Mouse (Mus musculus) lung, embryonic 16.5 days (tissue): Measurements from ENCODE around the gene Lrrc46. TPM values are rescaled to one million over a fixed set of nuclear protein-coding genes. Genes with fewer than 3 reads are reported as not detected.

ENCODE experiments used
- ATAC-seq: fragments of 200-750 bp; cut with Nextera tagmentation; 2 replicates; pipeline ENCODE4 v1.8.0; 2017; ENCODE audit warnings: low read depth, mild to moderate bottlenecking, moderate library complexity
- H3K27ac ChIP-seq: fragments of 300-500 bp; sonication (generic); 2 replicates; pipeline ENCODE4 v1.5.1; 2014; ENCODE audit warnings: mild to moderate bottlenecking, control low read depth, low read length
- H3K27me3 ChIP-seq: fragments of 300-500 bp; sonication (generic); 2 replicates; pipeline ENCODE4 v1.6.1; 2014; ENCODE audit warnings: low read depth, low read length, mixed read lengths; ENCODE audit not compliant: control insufficient read depth, insufficient read depth
- H3K36me3 ChIP-seq: fragments of 300-500 bp; sonication (generic); 2 replicates; pipeline ENCODE4 v1.6.1; 2014; ENCODE audit warnings: low read length; ENCODE audit not compliant: control insufficient read depth, insufficient read depth
- H3K4me1 ChIP-seq: fragments of 300-500 bp; sonication (generic); replicated peaks from 2 replicates; pipeline ENCODE4 v1.6.1; 2014; ENCODE audit warnings: low read length, mixed read lengths; ENCODE audit not compliant: control insufficient read depth, insufficient read depth
- H3K4me2 ChIP-seq: fragments of 300-500 bp; sonication (generic); 2 replicates; pipeline ENCODE4 v1.6.1; 2014; ENCODE audit warnings: low read depth, low read length, control low read depth
- H3K4me3 ChIP-seq: fragments of 300-500 bp; sonication (generic); 2 replicates; pipeline ENCODE4 v1.5.1; 2014; ENCODE audit warnings: mild to moderate bottlenecking, low read length, control low read depth
- H3K9ac ChIP-seq: fragments of 300-500 bp; sonication (generic); 2 replicates; pipeline ENCODE4 v1.6.1; 2014; ENCODE audit warnings: low read length, control low read depth
- H3K9me3 ChIP-seq: fragments of 300-500 bp; sonication (generic); 2 replicates; pipeline ENCODE4 v1.6.1; 2016; ENCODE audit warnings: low read length; ENCODE audit not compliant: control insufficient read depth
- WGBS: fragments of 180-500 bp; shearing (Covaris S2); extraction: QIAGEN DNeasy Blood & Tissue Kit; methylation state at CpG from one replicate; pipeline ENCODE4 v1.1.7; 2014; 5-methylcytosine and 5-hydroxymethylcytosine counted together
- polyA plus RNA-seq: library from polyadenylated mRNA; unstranded; fragments of >200 nt; fragmentation: Nextera tagmentation; extraction: Ambion mirVana; gene quantifications from 2 replicates; pipeline ENCODE4 v1.2.1, GENCODE M21; 2015

Lrrc46 gene
- polyA plus RNA-seq: 8.7 and 11.3 TPM in 2 replicates

GRCm38 (mm10) chr11:97041022-97041899, at the start of gene Lrrc46, which contains the start of gene Mrpl10:
Gene Lrrc46 (minus strand): TSS chr11:97041407.
Gene Mrpl10 (plus strand): TSS chr11:97041560.
- peaks cover 8% of the 10 kb centered on the region for H3K4me1 ChIP-seq
- under 1% methylated on average over 48 of the region's 48 CpGs for WGBS
- H3K27me3 ChIP-seq: no peaks in the 10 kb centered on the region
- H3K9me3 ChIP-seq: 0 out of 2 replicates have a peak, but pooled peaks cover 2% of the 10 kb centered on the region
- H3K4me2 ChIP-seq: peak within 1 kb of the TSS; percentile 89
- peak within 1 kb of the TSS; percentile 93 for H3K9ac ChIP-seq
- peak within 1 kb of the TSS; percentile 89 for H3K4me3 ChIP-seq
- H3K27ac ChIP-seq: peak within 1 kb of the TSS; percentile 36; the same call in 1 of the 2 replicates
- peaks cover 5% of the 10 kb centered on the region; the same call in 1 of the 2 replicates for H3K36me3 ChIP-seq
- ATAC-seq: peak; percentile 94

- ATAC-seq: no peak
- no peaks in the 10 kb centered on the region for H3K4me1 ChIP-seq
- WGBS: 66% methylated on average over 6 of the region's 6 CpGs
- no peak overlapping the region for H3K4me3 ChIP-seq
- no peaks in the 10 kb centered on the region for H3K27me3 ChIP-seq
- H3K4me2 ChIP-seq: no peak overlapping the region
- H3K9me3 ChIP-seq: peaks cover 5% of the 10 kb centered on the region
- H3K27ac ChIP-seq: no peak overlapping the region
- H3K36me3 ChIP-seq: no peaks in the 10 kb centered on the region
- no peak overlapping the region for H3K9ac ChIP-seq
Measured at GRCm38 (mm10) chr11:97086365-97086764, 45.2 kb upstream of the Lrrc46 start.

GRCm38 (mm10) chr11:97084821-97085505, 43.8 kb upstream of the Lrrc46 start:
- no peak for ATAC-seq

GRCm38 (mm10) chr11:97083401-97084140, 42.4 kb upstream of the Lrrc46 start:
- H3K9me3 ChIP-seq: no peaks in the 10 kb centered on the region; the same call in 1 of the 2 replicates
- no peak overlapping the region for H3K9ac ChIP-seq
- WGBS: 11% methylated on average over 22 of the region's 22 CpGs
- H3K4me1 ChIP-seq: no peaks in the 10 kb centered on the region
- no peaks in the 10 kb centered on the region for H3K36me3 ChIP-seq
- H3K27me3 ChIP-seq: no peaks in the 10 kb centered on the region
- peak; percentile 23; the same call in 1 of the 2 replicates for ATAC-seq
- no peak overlapping the region for H3K27ac ChIP-seq
- H3K4me2 ChIP-seq: no peak overlapping the region
- H3K4me3 ChIP-seq: no peak overlapping the region

More at GRCm38 (mm10) chr11:97084821-97085505, 43.8 kb upstream of the Lrrc46 start:
- Histone ChIP-seq H3K27me3 (no peaks in the 10 kb centered on the region), H3K4me1 (no peaks in the 10 kb centered on the region), H3K4me3 (no peak overlapping the region), H3K9me3 (peaks cover 5% of the 10 kb centered on the region), H3K36me3 (no peaks in the 10 kb centered on the region), H3K9ac (no peak overlapping the region), H3K27ac (no peak overlapping the region), H3K4me2 (no peak overlapping the region)
- 79% methylated on average over 15 of the region's 15 CpGs for WGBS

- no peak overlapping the region for H3K4me2 ChIP-seq
Measured at GRCm38 (mm10) chr11:97082977-97083376, 41.8 kb upstream of the Lrrc46 start.

GRCm38 (mm10) chr11:97080291-97080690, 39.1 kb upstream of the Lrrc46 start:
- WGBS: 17% methylated on average over 9 of the region's 9 CpGs
- Histone ChIP-seq H3K36me3 (no peaks in the 10 kb centered on the region), H3K4me3 (no peak overlapping the region), H3K27ac (no peak overlapping the region), H3K9ac (no peak overlapping the region), H3K9me3 (no peaks in the 10 kb centered on the region), H3K4me1 (no peaks in the 10 kb centered on the region), H3K27me3 (no peaks in the 10 kb centered on the region), H3K4me2 (no peak overlapping the region)
- ATAC-seq: no peak

More at GRCm38 (mm10) chr11:97082977-97083376, 41.8 kb upstream of the Lrrc46 start:
- Histone ChIP-seq H3K27ac (no peak overlapping the region), H3K9ac (no peak overlapping the region), H3K9me3 (no peaks in the 10 kb centered on the region), H3K27me3 (no peaks in the 10 kb centered on the region), H3K4me1 (no peaks in the 10 kb centered on the region), H3K36me3 (no peaks in the 10 kb centered on the region), H3K4me3 (no peak overlapping the region)
- ATAC-seq: peak; percentile 26; the same call in 1 of the 2 replicates
- WGBS: 26% methylated on average over 11 of the region's 11 CpGs

GRCm38 (mm10) chr11:97078751-97079150, 37.5 kb upstream of the Lrrc46 start:
- H3K4me2 ChIP-seq: no peak overlapping the region
- no peaks in the 10 kb centered on the region for H3K9me3 ChIP-seq
- H3K4me1 ChIP-seq: no peaks in the 10 kb centered on the region
- H3K9ac ChIP-seq: no peak overlapping the region
- no peaks in the 10 kb centered on the region for H3K36me3 ChIP-seq
- ATAC-seq: no peak
- H3K27me3 ChIP-seq: no peaks in the 10 kb centered on the region
- 29% methylated on average over 4 of the region's 4 CpGs for WGBS
- no peak overlapping the region for H3K4me3 ChIP-seq
- no peak overlapping the region for H3K27ac ChIP-seq

- no peaks in the 10 kb centered on the region for H3K36me3 ChIP-seq
- no peak overlapping the region for H3K9ac ChIP-seq
- H3K27ac ChIP-seq: no peak overlapping the region
- no peaks in the 10 kb centered on the region for H3K9me3 ChIP-seq
- 0 out of 2 replicates have a peak, but pooled peaks cover 2% of the 10 kb centered on the region for H3K4me1 ChIP-seq
- H3K4me2 ChIP-seq: no peak overlapping the region
- no peak overlapping the region for H3K4me3 ChIP-seq
- ATAC-seq: peak; percentile 65; the same call in 1 of the 2 replicates
- no peaks in the 10 kb centered on the region for H3K27me3 ChIP-seq
- WGBS: 38% methylated on average over 8 of the region's 8 CpGs
Measured at GRCm38 (mm10) chr11:97074235-97074634, 33.0 kb upstream of the Lrrc46 start.
